Mouse (Mus musculus) thymus, postnatal 14 days (tissue): ENCODE measurements around the gene Trim14.
A peak's percentile ranks its signal among the peaks of the same experiment; 100 is the strongest.
"Not testable (repeated sequence)": the region's sequence is repeated elsewhere in the genome, so short reads cannot be mapped to it uniquely, and the experiment has no call there.

ENCODE experiments used
- DNase-seq: peaks from one replicate; pipeline ENCODE4 v3.0.0; 2021

The Trim14 gene

GRCm38 (mm10) chr4:46535840-46536361, at the start of gene Trim14:
Trim14 (minus strand) TSS chr4:46536141.
- DNase-seq = peak; percentile 78

GRCm38 (mm10) chr4:46585041-46585810, 49.3 kb upstream of the Trim14 start:
- no peak for DNase-seq

GRCm38 (mm10) chr4:46584536-46584935, 48.6 kb upstream of the Trim14 start:
- DNase-seq = not testable (repeated sequence)

GRCm38 (mm10) chr4:46584084-46584483, 48.1 kb upstream of the Trim14 start:
- not testable (repeated sequence) for DNase-seq

DNA sequence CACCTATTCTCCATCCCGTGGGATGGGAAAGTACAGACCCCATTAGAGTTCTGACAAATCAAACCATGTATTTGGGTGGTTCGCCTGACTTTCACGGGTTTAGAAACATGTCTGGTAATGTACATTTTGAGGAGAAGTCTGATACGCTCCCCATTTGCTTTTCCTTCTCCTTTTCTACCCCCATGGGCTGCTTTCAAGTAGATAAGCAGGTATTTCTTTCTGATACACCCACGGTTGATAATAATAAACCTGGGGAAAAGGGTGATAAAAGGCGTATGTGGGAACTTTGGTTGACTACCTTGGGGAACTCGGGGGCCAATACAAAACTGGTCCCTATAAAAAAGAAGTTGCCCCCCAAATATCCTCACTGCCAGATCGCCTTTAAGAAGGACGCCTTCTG, 46.1 kb upstream of the Trim14 start:
- DNase-seq = not testable (repeated sequence)

DNA sequence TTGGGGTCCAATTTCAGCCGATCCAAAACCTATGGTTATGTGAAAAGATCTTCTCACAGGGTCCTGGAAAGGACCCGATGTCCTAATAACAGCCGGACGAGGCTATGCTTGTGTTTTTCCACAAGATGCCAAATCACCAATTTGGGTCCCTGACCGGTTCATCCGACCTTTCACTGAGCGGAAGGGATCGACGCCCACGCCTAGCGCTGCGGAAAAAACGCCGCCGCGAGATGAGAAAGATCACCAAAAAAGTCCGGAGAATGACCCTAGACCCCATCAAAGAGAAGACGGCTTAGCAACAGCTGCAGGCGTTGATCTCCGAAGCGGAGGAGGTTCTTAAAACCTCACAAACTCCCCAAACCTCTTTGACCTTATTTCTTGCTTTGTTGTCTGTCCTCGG, 45.6 kb upstream of the Trim14 start:
- not testable (repeated sequence) for DNase-seq

- DNase-seq = not testable (repeated sequence)
These were observed 44.9 kb upstream of the Trim14 start for GRCm38 (mm10) chr4:46580799-46581243.

DNA sequence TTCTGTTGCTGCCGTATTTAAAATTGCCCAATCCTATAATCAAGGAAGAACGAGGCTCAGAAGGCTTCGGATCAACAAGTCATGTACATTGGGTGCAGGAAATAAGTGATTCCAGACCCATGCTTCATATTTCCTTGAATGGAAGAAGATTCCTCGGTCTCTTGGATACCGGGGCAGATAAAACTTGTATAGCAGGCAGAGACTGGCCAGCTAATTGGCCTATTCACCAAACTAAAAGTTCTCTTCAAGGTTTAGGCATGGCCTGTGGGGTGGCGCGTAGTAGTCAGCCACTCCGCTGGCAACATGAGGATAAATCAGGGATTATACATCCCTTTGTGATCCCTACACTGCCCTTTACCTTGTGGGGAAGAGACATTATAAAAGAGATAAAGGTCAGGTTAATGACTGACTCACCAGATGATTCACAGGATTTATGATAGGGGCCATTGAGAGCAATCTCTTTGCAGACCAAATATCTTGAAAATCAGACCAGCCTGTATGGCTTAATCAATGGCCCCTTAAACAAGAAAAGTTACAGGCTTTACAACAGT, 42.9 kb upstream of the Trim14 start:
- DNase-seq = not testable (repeated sequence)

- DNase-seq = no peak
These were observed 42.3 kb upstream of the Trim14 start for GRCm38 (mm10) chr4:46578228-46578627.

GRCm38 (mm10) chr4:46575509-46576284, 39.8 kb upstream of the Trim14 start:
- not testable (repeated sequence) for DNase-seq

GRCm38 (mm10) chr4:46574841-46575240, 38.9 kb upstream of the Trim14 start:
- DNase-seq = no peak

- DNase-seq = no peak
These were observed 38.2 kb upstream of the Trim14 start for GRCm38 (mm10) chr4:46574024-46574753.

DNA sequence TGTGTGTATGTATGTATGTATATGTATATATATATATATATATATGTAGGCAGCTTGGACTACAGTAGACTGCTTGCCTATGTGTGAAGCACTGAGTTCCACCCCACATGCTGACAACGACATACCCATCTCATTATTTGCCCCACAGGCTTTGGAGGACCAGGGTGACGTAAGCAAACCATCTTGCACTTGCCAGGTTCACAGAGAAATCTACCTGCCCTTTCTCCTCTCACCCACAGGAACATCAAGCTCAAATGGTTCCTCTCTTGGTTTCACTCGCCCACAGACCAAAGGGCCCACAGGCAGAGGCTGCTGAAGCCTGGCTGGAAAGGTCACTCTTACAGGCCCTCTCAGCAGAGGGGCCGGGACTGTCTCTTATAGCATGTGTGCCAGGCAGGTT, 36.7 kb upstream of the Trim14 start:
- no peak for DNase-seq

GRCm38 (mm10) chr4:46571744-46572143, 35.8 kb upstream of the Trim14 start:
- DNase-seq = no peak

DNA sequence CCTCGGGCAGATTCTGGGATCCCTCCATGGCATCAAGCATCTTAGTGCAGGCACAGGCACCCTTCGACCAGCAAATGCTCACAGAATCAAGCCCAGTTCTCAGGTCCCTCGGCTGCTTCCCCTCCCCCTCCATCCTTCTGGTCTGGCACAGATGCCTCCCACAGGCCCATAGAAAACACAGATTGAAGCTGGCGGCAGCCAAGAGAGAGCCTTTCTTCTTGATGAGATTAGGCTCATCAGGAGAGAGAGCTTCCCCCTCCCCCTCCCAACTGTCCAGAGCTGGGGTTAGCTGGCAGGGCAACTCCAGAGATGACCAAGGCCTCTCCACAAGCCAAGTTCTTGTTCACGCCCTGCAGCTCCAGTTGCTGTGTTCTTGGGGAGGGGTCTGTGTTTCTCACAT, 33.7 kb upstream of the Trim14 start:
- DNase-seq = no peak

DNA sequence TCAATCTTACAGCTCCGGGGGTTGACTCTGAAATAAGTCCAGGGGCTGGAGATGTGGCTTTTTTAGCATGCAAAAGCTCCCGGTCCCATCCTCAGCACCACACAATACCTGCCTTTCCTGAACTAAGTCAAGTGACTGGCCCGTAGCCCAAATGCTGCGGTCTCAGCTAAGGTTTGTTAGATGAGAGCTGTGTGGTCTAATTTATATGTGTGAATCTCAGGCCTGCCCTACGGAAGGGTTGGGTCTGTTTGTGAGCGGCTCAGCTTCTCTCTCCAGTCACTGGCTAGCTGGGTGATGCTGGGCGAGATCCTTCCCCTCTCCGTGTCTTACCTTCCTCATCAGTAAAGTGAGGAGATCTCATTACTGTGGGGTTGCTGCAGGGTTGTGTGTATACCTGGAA, 32.2 kb upstream of the Trim14 start:
- DNase-seq = no peak

GRCm38 (mm10) chr4:46566931-46567671, 31.2 kb upstream of the Trim14 start:
- no peak for DNase-seq

GRCm38 (mm10) chr4:46565393-46565955, 29.5 kb upstream of the Trim14 start:
- no peak for DNase-seq

GRCm38 (mm10) chr4:46564247-46564646, 28.3 kb upstream of the Trim14 start:
- no peak for DNase-seq

- DNase-seq = peak; percentile 50
These were observed 27.9 kb upstream of the Trim14 start for GRCm38 (mm10) chr4:46563847-46564246.

- DNase-seq = no peak
These were observed 26.9 kb upstream of the Trim14 start for GRCm38 (mm10) chr4:46562841-46563240.

GRCm38 (mm10) chr4:46562037-46562436, 26.1 kb upstream of the Trim14 start:
- no peak for DNase-seq
